Mouse (Mus musculus): ENCODE data around the gene Csf3. TPM values are rescaled to one million over a fixed set of nuclear protein-coding genes. Genes with fewer than 3 reads are reported as not detected.
"Not testable (repeated sequence)": the region's sequence is repeated elsewhere in the genome, so short reads cannot be mapped to it uniquely, and the experiment has no call there.

Csf3 gene
- polyA plus RNA-seq (2015; fragmentation: Nextera tagmentation; extraction: Ambion mirVana), result not detected in 2 replicates

- no peaks in the 10 kb centered on the region; the same call in 1 of the 2 replicates for H3K27me3 ChIP-seq (replicated peaks)
- H3K4me2 ChIP-seq, result no peak within 1 kb of the TSS
- H3K4me1 ChIP-seq, result peaks cover 5% of the 10 kb centered on the region; the same call in 1 of the 2 replicates
- no peak within 1 kb of the TSS for H3K27ac ChIP-seq
- H3K9ac ChIP-seq, result no peak within 1 kb of the TSS
- no peak for ATAC-seq (ENCODE audit: insufficient read depth, low FRiP score, low read depth)
- H3K4me3 ChIP-seq (replicated peaks), result no peak within 1 kb of the TSS
- WGBS, result 51% methylated on average over 10 of the region's 10 CpGs
- H3K36me3 ChIP-seq, result peaks cover 8% of the 10 kb centered on the region; the same call in 1 of the 2 replicates
- no peaks in the 10 kb centered on the region for H3K9me3 ChIP-seq
Measured at GRCm38 (mm10) chr11:98701213-98701670, at the start of gene Csf3. Csf3 (plus strand) TSS chr11:98701263.

GRCm38 (mm10) chr11:98655076-98655475, 46.0 kb upstream of the Csf3 start:
- not testable (repeated sequence) for H3K36me3 ChIP-seq; H3K4me1 ChIP-seq; H3K4me2 ChIP-seq; H3K27me3 ChIP-seq (replicated peaks); H3K4me3 ChIP-seq (replicated peaks); H3K9me3 ChIP-seq; H3K27ac ChIP-seq; H3K9ac ChIP-seq
- 15% methylated on average over 7 of the region's 7 CpGs for WGBS
- ATAC-seq (ENCODE audit: insufficient read depth, low FRiP score, low read depth), result peak; percentile 35

- ATAC-seq (ENCODE audit: insufficient read depth, low FRiP score, low read depth), result no peak
- no peak overlapping the region for H3K9ac ChIP-seq
- H3K4me2 ChIP-seq, result no peak overlapping the region
Measured at GRCm38 (mm10) chr11:98660517-98660916, 40.5 kb upstream of the Csf3 start.

GRCm38 (mm10) chr11:98664091-98664490, 37.0 kb upstream of the Csf3 start, which contains the start of gene Gsdma:
Gsdma (plus strand) TSS chr11:98664351.
- Histone ChIP-seq H3K4me2 (no peak within 1 kb of the TSS), H3K4me1 (no peaks in the 10 kb centered on the region), H3K4me3 (replicated peaks) (no peak within 1 kb of the TSS), H3K27ac (no peak within 1 kb of the TSS), H3K27me3 (replicated peaks) (0 out of 2 replicates have a peak, but pooled peaks cover 7% of the 10 kb centered on the region), H3K36me3 (no peaks in the 10 kb centered on the region), H3K9me3 (no peaks in the 10 kb centered on the region), H3K9ac (no peak within 1 kb of the TSS)
- no peak for ATAC-seq (ENCODE audit: insufficient read depth, low FRiP score, low read depth)
- WGBS, result 23% methylated on average over 4 of the region's 4 CpGs

More at GRCm38 (mm10) chr11:98660517-98660916, 40.5 kb upstream of the Csf3 start:
- Histone ChIP-seq H3K27ac (no peak overlapping the region), H3K36me3 (no peaks in the 10 kb centered on the region), H3K4me3 (replicated peaks) (no peak overlapping the region), H3K9me3 (no peaks in the 10 kb centered on the region), H3K4me1 (no peaks in the 10 kb centered on the region), H3K27me3 (replicated peaks) (no peaks in the 10 kb centered on the region)
- WGBS, result 10% methylated on average over 6 of the region's 6 CpGs

- Histone ChIP-seq H3K9ac (no peak overlapping the region), H3K27ac (no peak overlapping the region), H3K9me3 (no peaks in the 10 kb centered on the region), H3K4me2 (no peak overlapping the region), H3K36me3 (no peaks in the 10 kb centered on the region), H3K4me1 (no peaks in the 10 kb centered on the region), H3K27me3 (replicated peaks) (0 out of 2 replicates have a peak, but pooled peaks cover 7% of the 10 kb centered on the region), H3K4me3 (replicated peaks) (no peak overlapping the region)
- WGBS, result 48% methylated on average over 2 of the region's 2 CpGs
- ATAC-seq (ENCODE audit: insufficient read depth, low FRiP score, low read depth), result no peak
Measured at GRCm38 (mm10) chr11:98668984-98669383, 32.1 kb upstream of the Csf3 start.

- Histone ChIP-seq H3K36me3 (no peaks in the 10 kb centered on the region), H3K27ac (no peak overlapping the region), H3K4me2 (no peak overlapping the region), H3K9me3 (no peaks in the 10 kb centered on the region), H3K27me3 (replicated peaks) (0 out of 2 replicates have a peak, but pooled peaks cover 7% of the 10 kb centered on the region), H3K9ac (no peak overlapping the region), H3K4me1 (no peaks in the 10 kb centered on the region), H3K4me3 (replicated peaks) (no peak overlapping the region)
- WGBS, result 62% methylated on average over 3 of the region's 3 CpGs
- no peak for ATAC-seq (ENCODE audit: insufficient read depth, low FRiP score, low read depth)
Measured at GRCm38 (mm10) chr11:98671284-98671815, 29.7 kb upstream of the Csf3 start.

- Histone ChIP-seq H3K9ac (no peak overlapping the region), H3K36me3 (no peaks in the 10 kb centered on the region), H3K4me3 (replicated peaks) (no peak overlapping the region), H3K4me1 (no peaks in the 10 kb centered on the region), H3K27me3 (replicated peaks) (0 out of 2 replicates have a peak, but pooled peaks cover 7% of the 10 kb centered on the region), H3K27ac (no peak overlapping the region), H3K4me2 (no peak overlapping the region), H3K9me3 (no peaks in the 10 kb centered on the region)
- ATAC-seq (ENCODE audit: insufficient read depth, low FRiP score, low read depth), result no peak
- 50% methylated on average over 5 of the region's 5 CpGs for WGBS
Measured at GRCm38 (mm10) chr11:98671857-98672256, 29.2 kb upstream of the Csf3 start.

GRCm38 (mm10) chr11:98672482-98672881, 28.6 kb upstream of the Csf3 start:
- Histone ChIP-seq H3K4me3 (replicated peaks) (no peak overlapping the region), H3K4me2 (no peak overlapping the region), H3K36me3 (no peaks in the 10 kb centered on the region), H3K27me3 (replicated peaks) (0 out of 2 replicates have a peak, but pooled peaks cover 6% of the 10 kb centered on the region), H3K9me3 (no peaks in the 10 kb centered on the region), H3K27ac (no peak overlapping the region), H3K4me1 (no peaks in the 10 kb centered on the region), H3K9ac (no peak overlapping the region)
- ATAC-seq (ENCODE audit: insufficient read depth, low FRiP score, low read depth), result no peak
- 70% methylated on average over 5 of the region's 5 CpGs for WGBS

- H3K27ac ChIP-seq; H3K36me3 ChIP-seq; H3K27me3 ChIP-seq (replicated peaks); H3K4me1 ChIP-seq; H3K4me3 ChIP-seq (replicated peaks); H3K9me3 ChIP-seq; H3K9ac ChIP-seq: not testable (repeated sequence)
- WGBS, result 4% methylated on average over 6 of the region's 7 CpGs
- ATAC-seq (ENCODE audit: insufficient read depth, low FRiP score, low read depth), result peak; percentile 67; the same call in 1 of the 2 replicates
- peak overlapping the region; percentile 26; the same call in 1 of the 2 replicates for H3K4me2 ChIP-seq
Measured at GRCm38 (mm10) chr11:98673136-98673535, 27.9 kb upstream of the Csf3 start.

- 33% methylated on average over 7 of the region's 7 CpGs for WGBS
- H3K27ac ChIP-seq, result no peak overlapping the region
- no peak overlapping the region for H3K9ac ChIP-seq
- H3K27me3 ChIP-seq (replicated peaks), result no peaks in the 10 kb centered on the region
- no peaks in the 10 kb centered on the region for H3K36me3 ChIP-seq
- H3K4me2 ChIP-seq, result no peak overlapping the region
- no peak for ATAC-seq (ENCODE audit: insufficient read depth, low FRiP score, low read depth)
- no peaks in the 10 kb centered on the region for H3K4me1 ChIP-seq
- H3K9me3 ChIP-seq, result no peaks in the 10 kb centered on the region
- H3K4me3 ChIP-seq (replicated peaks), result no peak overlapping the region
Measured at GRCm38 (mm10) chr11:98675829-98676363, 25.2 kb upstream of the Csf3 start.

GRCm38 (mm10) chr11:98680023-98680422, 21.0 kb upstream of the Csf3 start:
- ATAC-seq (ENCODE audit: insufficient read depth, low FRiP score, low read depth), result no peak
- no peak overlapping the region for H3K4me3 ChIP-seq (replicated peaks)
- no peaks in the 10 kb centered on the region for H3K9me3 ChIP-seq
- no peaks in the 10 kb centered on the region for H3K36me3 ChIP-seq
- H3K9ac ChIP-seq, result no peak overlapping the region
- H3K4me2 ChIP-seq, result no peak overlapping the region
- peaks cover 9% of the 10 kb centered on the region for H3K4me1 ChIP-seq
- 93% methylated on average over 1 of the region's 1 CpGs for WGBS
- H3K27ac ChIP-seq, result no peak overlapping the region
- H3K27me3 ChIP-seq (replicated peaks), result no peaks in the 10 kb centered on the region

GRCm38 (mm10) chr11:98680595-98680994, 20.5 kb upstream of the Csf3 start:
- 83% methylated on average over 4 of the region's 4 CpGs for WGBS
- H3K4me1 ChIP-seq; H3K4me3 ChIP-seq (replicated peaks); H3K9me3 ChIP-seq; H3K4me2 ChIP-seq; H3K27ac ChIP-seq; H3K27me3 ChIP-seq (replicated peaks); H3K9ac ChIP-seq; H3K36me3 ChIP-seq; ATAC-seq (ENCODE audit: insufficient read depth, low FRiP score, low read depth): not testable (repeated sequence)

Data from stomach, embryonic 15.5 days (tissue).